Mouse (Mus musculus) bone marrow, adult 2 months (tissue): ENCODE data around the gene Chmp6. TPM values are rescaled to one million over a fixed set of nuclear protein-coding genes. Genes with fewer than 3 reads are reported as not detected.
A peak's percentile ranks its signal among the peaks of the same experiment; 100 is the strongest.

Experiments
- H3K27ac ChIP-seq: fragments of 200-500 bp; 2 replicates; pipeline ENCODE4 v1.5.1; 2012; ENCODE audit warnings: low read depth, mild to moderate bottlenecking, control low read depth, inconsistent platforms, low read length; ENCODE audit not compliant: control insufficient read depth, poor library complexity, insufficient read depth
- H3K4me1 ChIP-seq: fragments of 200-500 bp; 2 replicates; pipeline ENCODE4 v1.6.1; 2011; ENCODE audit warnings: low read length; ENCODE audit not compliant: control insufficient read depth, insufficient read depth
- H3K4me3 ChIP-seq: fragments of 200-500 bp; replicated peaks from 2 replicates; pipeline ENCODE3; 2011; ENCODE audit warnings: mild to moderate bottlenecking, low read depth, low read length, control low read depth; ENCODE audit not compliant: control insufficient read depth
- CTCF ChIP-seq: fragments of 200-500 bp; IDR thresholded peaks from 2 replicates; pipeline ENCODE4 v1.5.1; 2011; ENCODE audit warnings: low read length, control low read depth; ENCODE audit not compliant: control insufficient read depth, insufficient read depth
- POLR2A ChIP-seq: fragments of 200-500 bp; IDR thresholded peaks from 2 replicates; pipeline ENCODE4 v1.6.1; 2011; ENCODE audit warnings: low read depth, mild to moderate bottlenecking, control low read depth, low read length, borderline replicate concordance; ENCODE audit not compliant: control insufficient read depth
- WGBS: fragments of 180-500 bp; shearing (Covaris S2); methylation state at CpG from one replicate; pipeline ENCODE4 v1.1.7; 2018; 5-methylcytosine and 5-hydroxymethylcytosine counted together
- polyA plus RNA-seq: library from polyadenylated mRNA; stranded (reverse); fragments of >200 nt; gene quantifications from 2 replicates; pipeline ENCODE4 v1.2.4, GENCODE M21; 2011; ENCODE audit warnings: low replicate concordance; ENCODE audit not compliant: missing spikeins, insufficient read depth, insufficient read length

Gene Chmp6
- polyA plus RNA-seq, 1 experiment, result 16.1 TPM

GRCm38 (mm10) chr11:119902891-119903290, 10.3 kb upstream of the Chmp6 start:
- no peaks in the 10 kb centered on the region for H3K4me1 ChIP-seq
- H3K27ac ChIP-seq, result no peak overlapping the region
- WGBS, result 74% methylated on average over 4 of the region's 4 CpGs
- no peak overlapping the region for H3K4me3 ChIP-seq
- no peak for TF ChIP-seq POLR2A
- TF ChIP-seq CTCF, result no peak

- no peak overlapping the region for H3K4me3 ChIP-seq
- no peak overlapping the region for H3K27ac ChIP-seq
- WGBS, result 36% methylated on average over 5 of the region's 5 CpGs
- TF ChIP-seq CTCF (peak; percentile 95), POLR2A (no peak)
- no peaks in the 10 kb centered on the region for H3K4me1 ChIP-seq
Observed at GRCm38 (mm10) chr11:119904621-119905286, 8.5 kb upstream of the Chmp6 start.

- Histone ChIP-seq H3K27ac (no peak overlapping the region), H3K4me1 (no peaks in the 10 kb centered on the region), H3K4me3 (no peak overlapping the region)
- TF ChIP-seq CTCF (no peak), POLR2A (no peak)
- WGBS, result 78% methylated on average over 5 of the region's 5 CpGs
Observed at GRCm38 (mm10) chr11:119905794-119906193, 7.4 kb upstream of the Chmp6 start.

GRCm38 (mm10) chr11:119907006-119907650, 6.1 kb upstream of the Chmp6 start:
- H3K4me3 ChIP-seq, result no peak overlapping the region
- WGBS, result 41% methylated on average over 7 of the region's 7 CpGs
- no peak for TF ChIP-seq CTCF
- no peak for TF ChIP-seq POLR2A

GRCm38 (mm10) chr11:119907711-119908110, 5.5 kb upstream of the Chmp6 start:
- no peak overlapping the region for H3K27ac ChIP-seq
- no peaks in the 10 kb centered on the region for H3K4me1 ChIP-seq
- TF ChIP-seq POLR2A (no peak), CTCF (no peak)
- WGBS, result 28% methylated on average over 7 of the region's 7 CpGs
- H3K4me3 ChIP-seq, result no peak overlapping the region

More at GRCm38 (mm10) chr11:119907006-119907650, 6.1 kb upstream of the Chmp6 start:
- Histone ChIP-seq H3K27ac (no peak overlapping the region), H3K4me1 (no peaks in the 10 kb centered on the region)

- no peak for TF ChIP-seq POLR2A
- peak; percentile 90 for TF ChIP-seq CTCF
- no peak overlapping the region for H3K4me3 ChIP-seq
- under 1% methylated on average over 5 of the region's 5 CpGs for WGBS
Observed at GRCm38 (mm10) chr11:119909436-119909835, 3.8 kb upstream of the Chmp6 start.

GRCm38 (mm10) chr11:119912845-119913244, 396 bp upstream of the Chmp6 start:
- Histone ChIP-seq H3K4me3 (no peak overlapping the region), H3K27ac (0 out of 2 replicates have a peak overlapping the region, but pooled peaks have one; percentile 1), H3K4me1 (peaks cover 9% of the 10 kb centered on the region)
- 46% methylated on average over 7 of the region's 7 CpGs for WGBS
- no peak for TF ChIP-seq CTCF
- TF ChIP-seq POLR2A, result no peak

More at GRCm38 (mm10) chr11:119909436-119909835, 3.8 kb upstream of the Chmp6 start:
- Histone ChIP-seq H3K4me1 (peaks cover 6% of the 10 kb centered on the region), H3K27ac (no peak overlapping the region)

GRCm38 (mm10) chr11:119913935-119914314, 684 bp downstream of the Chmp6 start:
- Histone ChIP-seq H3K4me3 (peak overlapping the region; percentile 95), H3K4me1 (peaks cover 9% of the 10 kb centered on the region), H3K27ac (peak overlapping the region; percentile 48; the same call in 1 of the 2 replicates)
- under 1% methylated on average over 26 of the region's 26 CpGs for WGBS
- TF ChIP-seq CTCF, result no peak
- TF ChIP-seq POLR2A, result no peak

GRCm38 (mm10) chr11:119914381-119914780, 1.1 kb downstream of the Chmp6 start:
- 5% methylated on average over 4 of the region's 4 CpGs for WGBS
- Histone ChIP-seq H3K4me1 (peaks cover 9% of the 10 kb centered on the region), H3K4me3 (peak overlapping the region; percentile 95), H3K27ac (no peak overlapping the region)
- TF ChIP-seq CTCF (no peak), POLR2A (no peak)
